Mouse (Mus musculus): ENCODE data around the gene Dtl. TPM values are rescaled to one million over a fixed set of nuclear protein-coding genes. Genes with fewer than 3 reads are reported as not detected.

Dtl gene
- 13.7 and 20.2 TPM in 2 replicates for polyA plus RNA-seq (2012; rRNA removed)

DNA sequence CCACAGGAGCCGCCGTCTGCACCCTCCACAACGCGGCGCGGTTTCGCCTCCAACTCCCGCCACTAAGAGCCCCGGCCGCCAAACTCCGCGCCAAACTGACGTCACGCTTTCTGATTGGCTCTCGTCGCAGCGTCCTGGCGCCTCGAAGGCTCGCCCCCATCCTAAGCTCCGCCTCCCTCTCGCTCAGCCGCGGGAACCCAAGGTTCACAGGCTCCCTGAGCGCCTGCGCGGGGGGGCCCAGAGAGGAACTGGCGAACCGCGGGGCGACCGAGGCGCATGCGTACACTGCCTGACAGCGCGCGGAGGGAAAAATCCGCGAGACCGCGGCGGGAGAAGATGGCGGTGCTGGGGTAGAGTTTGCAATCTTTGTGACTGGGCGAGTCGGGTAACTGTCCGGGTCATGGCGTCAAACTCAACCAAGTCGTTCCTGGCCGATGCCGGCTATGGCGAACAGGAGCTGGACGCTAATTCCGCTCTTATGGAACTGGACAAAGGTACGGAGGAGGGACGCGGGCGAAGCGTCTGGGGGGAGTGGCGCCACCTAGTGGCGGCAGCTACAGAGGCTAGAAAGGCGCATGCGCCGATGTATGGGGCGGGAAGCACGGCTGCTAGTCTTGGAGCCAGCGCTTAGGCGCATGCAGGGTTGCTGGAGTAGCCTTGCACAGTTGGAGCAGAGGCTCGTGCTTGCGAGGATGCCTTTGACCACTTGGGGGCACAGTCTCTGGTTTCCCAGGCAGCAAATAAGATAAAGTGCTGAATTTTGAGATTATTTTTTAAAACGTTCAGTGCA is at the start of gene Dtl, which contains the start of gene Ints7:
Gene Dtl (minus strand): TSS at position 87 of the 790 bp plus-strand sequence.
Gene Ints7 (plus strand): TSS at position 179 of the 790 bp plus-strand sequence.
- no peaks in the 10 kb centered on the region for H3K27me3 ChIP-seq (ENCODE audit: control insufficient read depth, insufficient read depth, low read length)
- under 1% methylated on average over 70 of the region's 70 CpGs for WGBS

DNA sequence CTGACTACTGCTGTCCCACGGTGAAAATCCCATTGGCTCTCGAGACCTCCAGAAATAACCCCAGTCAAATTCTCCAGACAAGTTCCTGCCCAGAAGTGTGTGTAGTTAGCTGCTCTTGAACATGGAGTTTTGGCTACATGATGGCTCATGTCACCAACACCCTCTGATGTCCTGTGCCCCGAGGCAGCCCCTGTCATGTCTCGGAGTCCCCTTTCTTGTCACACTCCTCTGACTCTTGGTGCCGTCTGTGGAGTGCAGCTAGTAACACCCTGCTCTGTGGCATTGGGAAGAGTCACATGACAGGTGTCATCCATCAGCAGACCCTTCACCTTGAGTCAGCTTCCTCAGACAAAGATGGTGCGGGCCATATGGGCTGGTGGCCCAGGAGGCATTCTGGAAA is 49.7 kb upstream of the Dtl start:
- TF ChIP-seq POLR2A (IDR thresholded peaks at IDR 0.05; ENCODE audit: control insufficient read depth, extremely low read depth, insufficient read depth, low read length, poor library complexity) (no peak), CTCF (IDR thresholded peaks at IDR 0.05; ENCODE audit: borderline replicate concordance, control insufficient read depth, extremely low read depth, insufficient read depth, low read length, poor library complexity) (no peak)
- Histone ChIP-seq H3K27ac (ENCODE audit: control insufficient read depth, insufficient read depth, low read length) (no peak overlapping the region), H3K27me3 (ENCODE audit: control insufficient read depth, insufficient read depth, low read length) (no peaks in the 10 kb centered on the region), H3K4me3 (ENCODE audit: control insufficient read depth, insufficient read depth, low read length) (no peak overlapping the region), H3K36me3 (ENCODE audit: control insufficient read depth, insufficient read depth, low read length) (peaks cover 25% of the 10 kb centered on the region), H3K4me1 (replicated peaks; ENCODE audit: control insufficient read depth, insufficient read depth, low read length) (peaks cover 16% of the 10 kb centered on the region)
- no peak for DNase-seq
- WGBS, result 46% methylated on average over 6 of the region's 6 CpGs

More for the DNA sequence above, at the start of gene Dtl, which contains the start of gene Ints7:
- DNase-seq, result peak; percentile 100
- Histone ChIP-seq H3K4me1 (replicated peaks; ENCODE audit: control insufficient read depth, insufficient read depth, low read length) (peaks cover 10% of the 10 kb centered on the region), H3K4me3 (ENCODE audit: control insufficient read depth, insufficient read depth, low read length) (peak within 1 kb of the TSS; percentile 60), H3K36me3 (ENCODE audit: control insufficient read depth, insufficient read depth, low read length) (no peaks in the 10 kb centered on the region), H3K27ac (ENCODE audit: control insufficient read depth, insufficient read depth, low read length) (peak within 1 kb of the TSS; percentile 68)
- peak; percentile 100 for TF ChIP-seq CTCF (IDR thresholded peaks at IDR 0.05; ENCODE audit: borderline replicate concordance, control insufficient read depth, extremely low read depth, insufficient read depth, low read length, poor library complexity)
- TF ChIP-seq POLR2A (IDR thresholded peaks at IDR 0.05; ENCODE audit: control insufficient read depth, extremely low read depth, insufficient read depth, low read length, poor library complexity), result peak; percentile 86

DNA sequence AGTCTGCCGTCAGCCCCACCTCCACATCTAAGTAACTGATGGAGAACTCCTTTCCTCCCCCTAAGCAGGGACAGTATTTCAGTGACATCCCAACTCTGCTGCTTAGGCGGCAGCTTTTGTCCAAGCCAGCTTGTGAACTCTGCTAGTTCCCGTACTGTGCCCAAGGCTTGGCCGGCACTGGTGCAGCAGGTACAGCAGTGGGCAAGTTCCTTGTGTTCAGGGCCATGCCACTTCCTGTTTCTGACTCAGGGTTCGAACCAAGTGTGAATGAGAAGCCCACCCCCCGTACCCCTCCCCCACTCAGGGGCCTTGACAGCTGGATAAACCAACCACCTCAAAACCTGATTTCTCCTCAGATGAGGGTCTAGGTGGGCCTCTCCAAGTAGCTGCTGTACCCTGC is 49.1 kb upstream of the Dtl start:
- peaks cover 30% of the 10 kb centered on the region for H3K36me3 ChIP-seq (ENCODE audit: control insufficient read depth, insufficient read depth, low read length)
- WGBS, result 30% methylated on average over 6 of the region's 6 CpGs
- H3K27ac ChIP-seq (ENCODE audit: control insufficient read depth, insufficient read depth, low read length), result no peak overlapping the region
- TF ChIP-seq POLR2A (IDR thresholded peaks at IDR 0.05; ENCODE audit: control insufficient read depth, extremely low read depth, insufficient read depth, low read length, poor library complexity) (no peak), CTCF (IDR thresholded peaks at IDR 0.05; ENCODE audit: borderline replicate concordance, control insufficient read depth, extremely low read depth, insufficient read depth, low read length, poor library complexity) (no peak)
- DNase-seq, result peak; percentile 8
- H3K27me3 ChIP-seq (ENCODE audit: control insufficient read depth, insufficient read depth, low read length), result no peaks in the 10 kb centered on the region
- H3K4me1 ChIP-seq (replicated peaks; ENCODE audit: control insufficient read depth, insufficient read depth, low read length), result peaks cover 16% of the 10 kb centered on the region
- H3K4me3 ChIP-seq (ENCODE audit: control insufficient read depth, insufficient read depth, low read length), result no peak overlapping the region

DNA sequence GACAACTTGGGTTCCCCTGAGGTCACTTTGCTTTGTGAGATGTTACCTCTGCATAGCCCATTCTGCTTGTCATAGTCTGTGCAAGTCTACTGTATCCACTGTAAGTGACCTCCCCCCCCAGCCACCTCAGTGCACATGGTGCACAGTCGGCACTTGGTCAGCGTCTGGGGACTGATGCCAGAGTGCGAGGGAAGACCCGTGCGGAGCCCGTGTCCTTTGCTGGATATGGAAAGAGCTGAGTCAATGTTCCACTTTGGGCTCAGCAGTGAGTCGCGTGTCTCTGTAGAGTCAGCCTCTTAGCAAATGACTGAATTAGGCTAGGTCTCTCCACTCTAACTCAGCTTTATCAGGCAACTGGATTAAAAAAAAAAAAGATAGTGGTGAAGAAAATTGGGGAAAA is 47.5 kb upstream of the Dtl start:
- Histone ChIP-seq H3K36me3 (ENCODE audit: control insufficient read depth, insufficient read depth, low read length) (peaks cover 47% of the 10 kb centered on the region), H3K4me3 (ENCODE audit: control insufficient read depth, insufficient read depth, low read length) (no peak overlapping the region), H3K27me3 (ENCODE audit: control insufficient read depth, insufficient read depth, low read length) (no peaks in the 10 kb centered on the region), H3K4me1 (replicated peaks; ENCODE audit: control insufficient read depth, insufficient read depth, low read length) (peaks cover 16% of the 10 kb centered on the region), H3K27ac (ENCODE audit: control insufficient read depth, insufficient read depth, low read length) (no peak overlapping the region)
- TF ChIP-seq POLR2A (IDR thresholded peaks at IDR 0.05; ENCODE audit: control insufficient read depth, extremely low read depth, insufficient read depth, low read length, poor library complexity) (no peak), CTCF (IDR thresholded peaks at IDR 0.05; ENCODE audit: borderline replicate concordance, control insufficient read depth, extremely low read depth, insufficient read depth, low read length, poor library complexity) (no peak)
- DNase-seq, result no peak
- WGBS, result 95% methylated on average over 8 of the region's 8 CpGs

DNA sequence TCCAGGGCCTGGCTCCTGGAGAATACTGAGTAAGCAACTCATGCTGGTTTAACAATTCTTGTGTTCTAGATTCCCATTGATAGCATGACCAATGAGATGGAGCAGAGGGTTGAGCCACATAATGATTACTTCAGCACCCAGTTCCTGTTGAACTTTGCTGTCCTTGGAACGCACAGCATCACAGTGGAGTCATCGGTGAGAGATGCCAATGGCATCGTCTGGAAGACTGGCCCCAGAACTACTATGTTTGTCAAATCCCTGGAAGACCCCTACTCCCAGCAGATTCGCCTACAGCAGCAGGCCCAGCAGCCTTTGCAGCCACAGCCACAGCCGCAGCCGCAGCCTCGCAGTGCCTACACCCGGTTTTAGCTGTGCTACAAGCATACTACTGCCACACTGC is 45.8 kb upstream of the Dtl start:
- TF ChIP-seq POLR2A (IDR thresholded peaks at IDR 0.05; ENCODE audit: control insufficient read depth, extremely low read depth, insufficient read depth, low read length, poor library complexity), result no peak
- TF ChIP-seq CTCF (IDR thresholded peaks at IDR 0.05; ENCODE audit: borderline replicate concordance, control insufficient read depth, extremely low read depth, insufficient read depth, low read length, poor library complexity), result no peak
- WGBS, result 98% methylated on average over 8 of the region's 8 CpGs

DNA sequence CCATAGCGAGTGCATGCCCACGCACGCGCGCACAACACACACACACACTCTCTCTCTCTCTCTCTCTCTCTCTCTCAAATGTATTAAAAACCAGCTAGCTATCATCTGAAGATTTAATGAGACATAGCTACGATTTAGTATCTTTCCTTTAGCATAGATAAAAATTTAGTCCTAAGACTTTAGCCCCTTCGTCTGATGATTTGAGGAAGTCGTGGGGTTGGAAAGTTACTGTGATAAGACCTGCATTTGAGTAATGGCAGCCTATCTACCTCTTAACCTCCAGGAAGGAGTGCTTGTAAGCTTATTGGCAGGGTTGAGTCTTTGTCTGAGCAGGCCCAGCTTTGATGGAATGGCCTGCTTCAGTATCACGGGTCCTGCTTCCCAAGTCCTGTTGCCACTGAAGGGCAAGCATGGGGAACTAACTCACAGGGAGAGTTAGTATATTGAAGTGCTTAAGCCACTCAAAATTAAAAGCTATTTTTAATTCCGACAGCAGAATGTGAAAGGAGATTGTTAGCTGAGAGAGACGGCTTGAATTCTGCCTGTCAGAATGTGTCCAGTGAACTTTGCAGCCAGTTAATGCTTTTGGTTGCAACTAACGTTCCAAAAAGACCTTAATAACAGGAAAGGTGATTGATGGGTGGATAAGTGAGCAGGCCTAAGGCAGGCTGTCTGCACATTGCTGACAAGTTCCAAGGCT is 42.9 kb upstream of the Dtl start:
- Histone ChIP-seq H3K4me1 (replicated peaks; ENCODE audit: control insufficient read depth, insufficient read depth, low read length) (no peaks in the 10 kb centered on the region), H3K27me3 (ENCODE audit: control insufficient read depth, insufficient read depth, low read length) (no peaks in the 10 kb centered on the region), H3K27ac (ENCODE audit: control insufficient read depth, insufficient read depth, low read length) (no peak overlapping the region), H3K4me3 (ENCODE audit: control insufficient read depth, insufficient read depth, low read length) (no peak overlapping the region), H3K36me3 (ENCODE audit: control insufficient read depth, insufficient read depth, low read length) (peaks cover 89% of the 10 kb centered on the region)
- 96% methylated on average over 12 of the region's 12 CpGs for WGBS
- TF ChIP-seq POLR2A (IDR thresholded peaks at IDR 0.05; ENCODE audit: control insufficient read depth, extremely low read depth, insufficient read depth, low read length, poor library complexity) (no peak), CTCF (IDR thresholded peaks at IDR 0.05; ENCODE audit: borderline replicate concordance, control insufficient read depth, extremely low read depth, insufficient read depth, low read length, poor library complexity) (no peak)
- DNase-seq, result no peak

More for the DNA sequence above, 45.8 kb upstream of the Dtl start:
- H3K27ac ChIP-seq (ENCODE audit: control insufficient read depth, insufficient read depth, low read length), result no peak overlapping the region
- no peaks in the 10 kb centered on the region for H3K27me3 ChIP-seq (ENCODE audit: control insufficient read depth, insufficient read depth, low read length)
- H3K36me3 ChIP-seq (ENCODE audit: control insufficient read depth, insufficient read depth, low read length), result peaks cover 62% of the 10 kb centered on the region
- peaks cover 16% of the 10 kb centered on the region for H3K4me1 ChIP-seq (replicated peaks; ENCODE audit: control insufficient read depth, insufficient read depth, low read length)
- H3K4me3 ChIP-seq (ENCODE audit: control insufficient read depth, insufficient read depth, low read length), result no peak overlapping the region
- DNase-seq, result no peak

All from thymus, adult 2 months (tissue).